Mouse (Mus musculus) bone marrow macrophage, adult 2 months (primary cell): ENCODE measurements around the gene Bpifb4.

Source experiments
- CTCF ChIP-seq: IDR thresholded peaks from 2 replicates; pipeline ENCODE4 v1.5.1; 2012; ENCODE audit warnings: low read depth, mild to moderate bottlenecking, low read length, moderate library complexity
- POLR2A ChIP-seq: IDR thresholded peaks from 2 replicates; pipeline ENCODE4 v1.6.1; 2012; ENCODE audit warnings: mild to moderate bottlenecking, low read depth, low read length, borderline replicate concordance

- TF ChIP-seq CTCF (no peak), POLR2A (no peak)
Observed at GRCm38 (mm10) chr2:153970221-153970620, 32.2 kb downstream of the Bpifb4 start.
